Mouse (Mus musculus): ENCODE data around the gene 2510009E07Rik.

The 2510009E07Rik gene

GRCm38 (mm10) chr16:21694463-21695241 lies at the start of gene 2510009E07Rik:
Gene 2510009E07Rik, minus strand, starts transcription at chr16:21694665.
- in situ Hi-C loops (cut with MboI; ENCODE audit: low sequenced_read_pairs) = no loop called here

- in situ Hi-C loops (cut with MboI; ENCODE audit: low sequenced_read_pairs) = no loop called here
These were observed 48.9 kb upstream of the 2510009E07Rik start for GRCm38 (mm10) chr16:21743401-21743800.

- in situ Hi-C loops (cut with MboI; ENCODE audit: low sequenced_read_pairs) = no loop called here
These were observed 48.4 kb upstream of the 2510009E07Rik start for GRCm38 (mm10) chr16:21742898-21743297.

- in situ Hi-C loops (cut with MboI; ENCODE audit: low sequenced_read_pairs) = no loop called here
These were observed 47.9 kb upstream of the 2510009E07Rik start for GRCm38 (mm10) chr16:21742191-21742870.

- in situ Hi-C loops (cut with MboI; ENCODE audit: low sequenced_read_pairs) = no loop called here
These were observed 47.1 kb upstream of the 2510009E07Rik start for GRCm38 (mm10) chr16:21741542-21741941.

GRCm38 (mm10) chr16:21735638-21736037 lies 41.2 kb upstream of the 2510009E07Rik start:
- in situ Hi-C loops (cut with MboI; ENCODE audit: low sequenced_read_pairs) = loop anchor here (10.0 kb wide), 1 partner anchor 251 kb away; no protein-coding TSS in a partner anchor

GRCm38 (mm10) chr16:21727897-21728364 lies 33.5 kb upstream of the 2510009E07Rik start:
- in situ Hi-C loops (cut with MboI; ENCODE audit: low sequenced_read_pairs) = no loop called here

GRCm38 (mm10) chr16:21727421-21727820 lies 33.0 kb upstream of the 2510009E07Rik start:
- in situ Hi-C loops (cut with MboI; ENCODE audit: low sequenced_read_pairs) = no loop called here

GRCm38 (mm10) chr16:21724261-21724660 lies 29.8 kb upstream of the 2510009E07Rik start:
- in situ Hi-C loops (cut with MboI; ENCODE audit: low sequenced_read_pairs) = no loop called here

GRCm38 (mm10) chr16:21719770-21720169 lies 25.3 kb upstream of the 2510009E07Rik start:
- in situ Hi-C loops (cut with MboI; ENCODE audit: low sequenced_read_pairs) = no loop called here

- in situ Hi-C loops (cut with MboI; ENCODE audit: low sequenced_read_pairs) = no loop called here
These were observed 20.1 kb upstream of the 2510009E07Rik start for GRCm38 (mm10) chr16:21714516-21714915.

- in situ Hi-C loops (cut with MboI; ENCODE audit: low sequenced_read_pairs) = no loop called here
These were observed 15.9 kb upstream of the 2510009E07Rik start for GRCm38 (mm10) chr16:21710321-21710720.

- in situ Hi-C loops (cut with MboI; ENCODE audit: low sequenced_read_pairs) = no loop called here
These were observed 10.2 kb upstream of the 2510009E07Rik start for GRCm38 (mm10) chr16:21704691-21705090.

GRCm38 (mm10) chr16:21702314-21702690 lies 7.8 kb upstream of the 2510009E07Rik start:
- in situ Hi-C loops (cut with MboI; ENCODE audit: low sequenced_read_pairs) = no loop called here

GRCm38 (mm10) chr16:21701611-21702313 lies 7.3 kb upstream of the 2510009E07Rik start:
- in situ Hi-C loops (cut with MboI; ENCODE audit: low sequenced_read_pairs) = no loop called here

GRCm38 (mm10) chr16:21698136-21698535 lies 3.7 kb upstream of the 2510009E07Rik start:
- in situ Hi-C loops (cut with MboI; ENCODE audit: low sequenced_read_pairs) = no loop called here

- in situ Hi-C loops (cut with MboI; ENCODE audit: low sequenced_read_pairs) = no loop called here
These were observed 2.5 kb upstream of the 2510009E07Rik start for GRCm38 (mm10) chr16:21696946-21697345.

- in situ Hi-C loops (cut with MboI; ENCODE audit: low sequenced_read_pairs) = no loop called here
These were observed 745 bp upstream of the 2510009E07Rik start for GRCm38 (mm10) chr16:21695242-21695578.

- in situ Hi-C loops (cut with MboI; ENCODE audit: low sequenced_read_pairs) = no loop called here
These were observed 443 bp downstream of the 2510009E07Rik start for GRCm38 (mm10) chr16:21693981-21694462.

- in situ Hi-C loops (cut with MboI; ENCODE audit: low sequenced_read_pairs) = no loop called here
These were observed 4.2 kb downstream of the 2510009E07Rik start for GRCm38 (mm10) chr16:21690216-21690755.

GRCm38 (mm10) chr16:21689141-21689540 lies 5.3 kb downstream of the 2510009E07Rik start:
- in situ Hi-C loops (cut with MboI; ENCODE audit: low sequenced_read_pairs) = no loop called here

All from CH12F3 (cell line).